In the genomic region with DNA sequence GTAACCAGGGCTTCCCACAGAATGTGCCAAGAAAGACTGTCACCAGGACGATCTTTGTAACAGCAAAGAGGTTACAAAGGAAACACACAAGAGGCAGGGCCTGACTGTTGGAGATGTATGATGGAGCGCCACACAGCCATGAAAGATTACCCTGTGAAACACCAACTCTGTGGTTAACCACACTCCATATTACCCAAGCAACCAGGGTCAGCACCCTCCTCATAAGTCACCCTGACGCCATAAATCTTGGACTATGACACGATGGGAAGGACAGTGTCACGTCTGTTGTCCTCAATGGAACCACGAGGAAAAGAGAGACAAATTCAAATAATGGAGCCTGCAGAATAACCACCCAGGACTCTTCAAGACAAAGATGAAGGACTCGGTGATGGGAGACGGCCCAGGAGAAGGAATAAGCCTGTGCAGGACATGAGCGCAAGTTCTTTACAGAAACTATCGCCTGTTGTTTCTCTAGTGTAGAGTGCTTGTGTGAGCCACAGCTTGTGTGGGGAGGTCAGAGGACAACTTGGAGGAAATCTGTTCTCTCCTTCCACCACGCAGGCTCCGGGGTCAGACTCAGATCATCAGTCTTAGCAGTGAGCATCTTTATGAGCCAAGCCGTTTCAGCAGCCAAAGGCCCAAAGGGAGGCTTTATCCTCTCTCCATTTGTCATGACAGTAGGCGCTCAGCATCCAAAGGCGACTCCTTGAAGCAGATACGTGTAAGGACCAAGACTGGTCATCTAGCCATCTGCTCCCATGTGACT, we compare ENCODE assay signal across 20 mouse cellular contexts. TPM values are rescaled to one million over a fixed set of nuclear protein-coding genes. Genes with fewer than 3 reads are reported as not detected.
A peak's percentile ranks its signal among the peaks of the same experiment; 100 is the strongest.
DNase-seq lines count a peak whose midpoint lies in the region; ATAC-seq lines count a peak whose summit lies in the region.
"Had no signal": no experiment of that assay in that cellular context is flagged by ENCODE, and none has a peak within 500 bp of the region (broad histone marks: within the 10 kb centered on the region; RNA-seq: fewer than 3 reads in every experiment).

No protein-coding gene starts in this region.

- peak; percentile 11 for DNase-seq in ovary, postnatal 14 days (ENCODE audit: low spot score)
- DNase-seq in ovary, postnatal 36 days (ENCODE audit: low spot score): no peak
- no peak for DNase-seq in spleen, postnatal 14 days (ENCODE audit: low spot score in 2 of 2)
- DNase-seq in cerebellum, postnatal 14 days: no peak
- DNase-seq: cerebellum, adult 11 months; forebrain, postnatal 0 days; gastrocnemius, postnatal 10 days; heart, postnatal 10 days; liver, postnatal 0 days; thymus, postnatal 4 days had no signal

- no peaks in the 10 kb centered on the region for H3K9me3 ChIP-seq in kidney, embryonic 16.5 days (ENCODE audit: low read length)
- no peaks in the 10 kb centered on the region for H3K9me3 ChIP-seq in neural tube, embryonic 13.5 days
- no peaks in the 10 kb centered on the region for H3K9me3 ChIP-seq in midbrain, embryonic 16.5 days (replicated peaks; ENCODE audit: control insufficient read depth, low read length, poor library complexity, severe bottlenecking)
- H3K9me3 ChIP-seq: intestine, embryonic 15.5 days; limb, embryonic 15.5 days had no signal

- no peaks in the 10 kb centered on the region for H3K36me3 ChIP-seq in kidney, embryonic 16.5 days (ENCODE audit: insufficient read depth, low read length)
- peaks cover 35% of the 10 kb centered on the region for H3K36me3 ChIP-seq in neural tube, embryonic 13.5 days
- H3K36me3 ChIP-seq in midbrain, embryonic 16.5 days (ENCODE audit: control insufficient read depth, insufficient read depth, low read length): peaks cover 25% of the 10 kb centered on the region
- H3K36me3 ChIP-seq: intestine, embryonic 15.5 days had no signal

- no peaks in the 10 kb centered on the region for H3K27me3 ChIP-seq in kidney, embryonic 16.5 days (ENCODE audit: insufficient read depth, low read length)
- no peaks in the 10 kb centered on the region for H3K27me3 ChIP-seq in neural tube, embryonic 13.5 days
- no peaks in the 10 kb centered on the region for H3K27me3 ChIP-seq in midbrain, embryonic 16.5 days (ENCODE audit: control insufficient read depth, insufficient read depth, low read depth, low read length)
- H3K27me3 ChIP-seq: CH12.LX; intestine, embryonic 15.5 days; limb, embryonic 15.5 days had no signal

- no peak overlapping the region for H3K4me3 ChIP-seq in kidney, embryonic 16.5 days (ENCODE audit: low read length)
- H3K4me3 ChIP-seq in neural tube, embryonic 13.5 days: no peak overlapping the region
- no peak overlapping the region for H3K4me3 ChIP-seq in midbrain, embryonic 16.5 days (ENCODE audit: low read depth, low read length)
- H3K4me3 ChIP-seq: intestine, embryonic 15.5 days; limb, embryonic 15.5 days had no signal

- H3K4me1 ChIP-seq in kidney, embryonic 16.5 days (ENCODE audit: insufficient read depth, low read length): peaks cover 4% of the 10 kb centered on the region; the same call in 1 of the 2 replicates
- H3K4me1 ChIP-seq in neural tube, embryonic 13.5 days (replicated peaks): peaks cover 23% of the 10 kb centered on the region
- H3K4me1 ChIP-seq in midbrain, embryonic 16.5 days (ENCODE audit: control insufficient read depth, insufficient read depth, low read length): no peaks in the 10 kb centered on the region
- H3K4me1 ChIP-seq: intestine, embryonic 15.5 days had no signal

- no peak overlapping the region for H3K9ac ChIP-seq in kidney, embryonic 16.5 days (replicated peaks; ENCODE audit: low read length)
- H3K9ac ChIP-seq in neural tube, embryonic 13.5 days: no peak overlapping the region
- H3K9ac ChIP-seq in midbrain, embryonic 16.5 days (ENCODE audit: low read depth, low read length): no peak overlapping the region
- H3K9ac ChIP-seq: forebrain, postnatal 0 days; intestine, embryonic 15.5 days; limb, embryonic 15.5 days; liver, postnatal 0 days had no signal

- H3K4me2 ChIP-seq in kidney, embryonic 16.5 days (replicated peaks; ENCODE audit: low read depth, low read length): no peak overlapping the region
- no peak overlapping the region for H3K4me2 ChIP-seq in neural tube, embryonic 13.5 days
- H3K4me2 ChIP-seq in midbrain, embryonic 16.5 days (ENCODE audit: low read length): no peak overlapping the region
- H3K4me2 ChIP-seq: intestine, embryonic 15.5 days; limb, embryonic 15.5 days had no signal

- H3K27ac ChIP-seq in kidney, embryonic 16.5 days (ENCODE audit: low read length): no peak overlapping the region
- no peak overlapping the region for H3K27ac ChIP-seq in neural tube, embryonic 13.5 days (replicated peaks)
- H3K27ac ChIP-seq in midbrain, embryonic 16.5 days (ENCODE audit: low read length): no peak overlapping the region
- H3K27ac ChIP-seq: intestine, embryonic 15.5 days; limb, embryonic 15.5 days; macrophage had no signal

- 25% methylated on average over 16 of the region's 16 CpGs for WGBS in kidney, embryonic 16.5 days
- WGBS in neural tube, embryonic 13.5 days: 32% methylated on average over 16 of the region's 16 CpGs
- 88% methylated on average over 16 of the region's 16 CpGs for WGBS in midbrain, embryonic 16.5 days

- peak; percentile 89 for ATAC-seq in granulocyte monocyte progenitor cell, adult 5-6 weeks (replicated peaks; ENCODE audit: poor library complexity, severe bottlenecking)
- ATAC-seq in kidney, embryonic 16.5 days (ENCODE audit: low FRiP score, low TSS enrichment): 0 out of 2 replicates have a peak, but pooled peaks have one; percentile 28
- 0 out of 2 replicates have a peak, but pooled peaks have one; percentile 17 for ATAC-seq in neural tube, embryonic 13.5 days (ENCODE audit: low read depth)
- ATAC-seq in midbrain, embryonic 16.5 days: no peak
- ATAC-seq: activated CD4-positive, CD25-positive, alpha-beta regulatory T cell, adult 4 months; forebrain, postnatal 0 days; intestine, embryonic 15.5 days; liver, postnatal 0 days had no signal

RNA-seq across cellular contexts. Expression of a gene that starts 40.1 kb away (rescaled TPM):
- not detected in 2 replicates for total RNA-seq in granulocyte monocyte progenitor cell, adult 5-6 weeks (2014; fragmentation: Nextera tagmentation)
- total RNA-seq in granulocyte monocyte progenitor cell, adult 5-6 weeks (2017): not detected in 2 replicates
- 2.8 and 3.3 TPM in 2 replicates for polyA plus RNA-seq in kidney, embryonic 16.5 days (2015; fragmentation: Nextera tagmentation; extraction: Ambion mirVana)
- polyA plus RNA-seq in neural tube, embryonic 13.5 days (2015; fragmentation: Nextera tagmentation; extraction: Ambion mirVana): 9.7 and 14.1 TPM in 2 replicates
- 11.5 and 11.9 TPM in 2 replicates for polyA plus RNA-seq in midbrain, embryonic 16.5 days (2015; fragmentation: Nextera tagmentation; extraction: Ambion mirVana)
- polyA plus RNA-seq: liver, postnatal 0 days had no signal

RNA-seq across cellular contexts. Expression of a gene that starts 40.2 kb away (rescaled TPM):
- total RNA-seq in granulocyte monocyte progenitor cell, adult 5-6 weeks (2014; fragmentation: Nextera tagmentation): 1.0 and 2.3 TPM in 2 replicates
- total RNA-seq in granulocyte monocyte progenitor cell, adult 5-6 weeks (2017): 1.5 and 1.6 TPM in 2 replicates
- 10.6 and 10.7 TPM in 2 replicates for polyA plus RNA-seq in kidney, embryonic 16.5 days (2015; fragmentation: Nextera tagmentation; extraction: Ambion mirVana)
- polyA plus RNA-seq in neural tube, embryonic 13.5 days (2015; fragmentation: Nextera tagmentation; extraction: Ambion mirVana): 13.6 and 14.9 TPM in 2 replicates
- polyA plus RNA-seq in midbrain, embryonic 16.5 days (2015; fragmentation: Nextera tagmentation; extraction: Ambion mirVana): 18.1 and 18.2 TPM in 2 replicates

RNA-seq across cellular contexts. Expression of a gene that starts 40.4 kb away (rescaled TPM):
- not detected in 2 replicates for total RNA-seq in granulocyte monocyte progenitor cell, adult 5-6 weeks (2014; fragmentation: Nextera tagmentation)
- total RNA-seq in granulocyte monocyte progenitor cell, adult 5-6 weeks (2017): not detected in 2 replicates
- 0.09 and 0.17 TPM in 2 replicates for polyA plus RNA-seq in kidney, embryonic 16.5 days (2015; fragmentation: Nextera tagmentation; extraction: Ambion mirVana)
- 3.3 and 3.4 TPM in 2 replicates for polyA plus RNA-seq in neural tube, embryonic 13.5 days (2015; fragmentation: Nextera tagmentation; extraction: Ambion mirVana)
- polyA plus RNA-seq in midbrain, embryonic 16.5 days (2015; fragmentation: Nextera tagmentation; extraction: Ambion mirVana): 4.1 and 4.6 TPM in 2 replicates
- total RNA-seq: CH12.LX; neutrophil, adult 5-6 weeks had no signal
- polyA plus RNA-seq: liver, postnatal 0 days; macrophage had no signal

RNA-seq across cellular contexts. Expression of a gene that starts 49.6 kb away (rescaled TPM):
- total RNA-seq in granulocyte monocyte progenitor cell, adult 5-6 weeks (2014; fragmentation: Nextera tagmentation): 18.8 and 25.5 TPM in 2 replicates
- 22.4 and 25.6 TPM in 2 replicates for total RNA-seq in granulocyte monocyte progenitor cell, adult 5-6 weeks (2017)
- 26.3 and 30.9 TPM in 2 replicates for polyA plus RNA-seq in kidney, embryonic 16.5 days (2015; fragmentation: Nextera tagmentation; extraction: Ambion mirVana)
- polyA plus RNA-seq in neural tube, embryonic 13.5 days (2015; fragmentation: Nextera tagmentation; extraction: Ambion mirVana): 25.1 and 25.5 TPM in 2 replicates
- polyA plus RNA-seq in midbrain, embryonic 16.5 days (2015; fragmentation: Nextera tagmentation; extraction: Ambion mirVana): 18.4 TPM in 2 replicates
